Comparison of ENCODE assay signal across 8 mouse cellular contexts in genomic region chr2:158058534-158058933, GRCm38 (mm10). TPM values are rescaled to one million over a fixed set of nuclear protein-coding genes. Genes with fewer than 3 reads are reported as not detected.
A peak's percentile ranks its signal among the peaks of the same experiment; 100 is the strongest.
DNase-seq lines count a peak whose midpoint lies in the region; ATAC-seq and TF ChIP-seq lines count a peak whose summit lies in the region.
"Had no signal": no experiment of that assay in that cellular context is flagged by ENCODE, and none has a peak within 500 bp of the region (broad histone marks: within the 10 kb centered on the region; RNA-seq: fewer than 3 reads in every experiment).

No protein-coding gene starts in this region.

- H3K79me2 ChIP-seq in myocyte (ENCODE audit: control insufficient read depth, insufficient read depth): no peaks in the 10 kb centered on the region

- no peak for ATAC-seq in lung, embryonic 15.5 days (ENCODE audit: borderline replicate concordance, extremely low read depth, low FRiP score, low TSS enrichment)

- peak overlapping the region; percentile 37; the same call in 1 of the 2 replicates for H3K27ac ChIP-seq in lung, embryonic 15.5 days
- no peak overlapping the region for H3K27ac ChIP-seq in heart, embryonic 10.5 days
- H3K27ac ChIP-seq: limb, embryonic 12.5 days had no signal

- no peak overlapping the region for H3ac ChIP-seq in myocyte (ENCODE audit: control insufficient read depth, insufficient read length)

- H3K4me3 ChIP-seq in lung, embryonic 15.5 days: no peak overlapping the region
- H3K4me3 ChIP-seq in heart, embryonic 10.5 days: no peak overlapping the region
- no peak overlapping the region for H3K4me3 ChIP-seq in myocyte
- H3K4me3 ChIP-seq: limb, embryonic 12.5 days had no signal

- H3K9ac ChIP-seq in lung, embryonic 15.5 days: no peak overlapping the region
- H3K9ac ChIP-seq: limb, embryonic 12.5 days had no signal

- no peaks in the 10 kb centered on the region for H3K27me3 ChIP-seq in lung, embryonic 15.5 days
- no peaks in the 10 kb centered on the region for H3K27me3 ChIP-seq in heart, embryonic 10.5 days (ENCODE audit: insufficient read depth, poor library complexity, severe bottlenecking)
- H3K27me3 ChIP-seq in myocyte (ENCODE audit: control insufficient read depth, insufficient read depth, insufficient read length): no peaks in the 10 kb centered on the region
- H3K27me3 ChIP-seq: limb, embryonic 12.5 days had no signal

- H3K4me1 ChIP-seq in lung, embryonic 15.5 days: 0 out of 2 replicates have a peak, but pooled peaks cover 4% of the 10 kb centered on the region
- H3K4me1 ChIP-seq in heart, embryonic 10.5 days: no peaks in the 10 kb centered on the region; the same call in 1 of the 2 replicates
- H3K4me1 ChIP-seq: limb, embryonic 12.5 days had no signal

- H3K9me3 ChIP-seq in lung, embryonic 15.5 days: no peaks in the 10 kb centered on the region
- no peaks in the 10 kb centered on the region for H3K9me3 ChIP-seq in heart, embryonic 10.5 days
- H3K9me3 ChIP-seq: limb, embryonic 12.5 days had no signal

- H3K36me3 ChIP-seq in lung, embryonic 15.5 days: peaks cover 61% of the 10 kb centered on the region
- peaks cover 80% of the 10 kb centered on the region for H3K36me3 ChIP-seq in heart, embryonic 10.5 days
- H3K36me3 ChIP-seq in myocyte (ENCODE audit: control insufficient read depth, insufficient read depth): peaks cover 25% of the 10 kb centered on the region

- TF ChIP-seq POLR2A in myocyte (IDR thresholded peaks at IDR 0.05; ENCODE audit: insufficient read length, low read depth): no peak

- WGBS in lung, embryonic 15.5 days: 60% methylated on average over 10 of the region's 10 CpGs
- WGBS in heart, embryonic 10.5 days: 92% methylated on average over 10 of the region's 10 CpGs

- H3K4me2 ChIP-seq in lung, embryonic 15.5 days: no peak overlapping the region
- peak overlapping the region; percentile 57 for H3K4me2 ChIP-seq in myocyte (ENCODE audit: low read depth)
- H3K4me2 ChIP-seq: limb, embryonic 12.5 days had no signal

- DNase-seq in lung, postnatal 25 days (ENCODE audit: low spot score): no peak
- DNase-seq in cerebellum, postnatal 14 days: peak; percentile 90 to 98
- peak; percentile 58 for DNase-seq in heart, embryonic 10.5 days (ENCODE audit: low spot score)
- DNase-seq in spleen, postnatal 4 days (ENCODE audit: low spot score in 2 of 2): no peak
- DNase-seq in urinary bladder, postnatal 25 days (ENCODE audit: low spot score): no peak

TF ChIP-seq in myocyte, 11 proteins besides CTCF, POLR2A, EP300 and RAD21:
- TF ChIP-seq SRF (IDR thresholded peaks at IDR 0.05; ENCODE audit: control insufficient read depth, insufficient read length, low read depth): no peak
- TF ChIP-seq TCF3 (IDR thresholded peaks at IDR 0.05; ENCODE audit: insufficient read length, low read depth): no peak
- TF ChIP-seq TCF12 (IDR thresholded peaks at IDR 0.05; ENCODE audit: insufficient read depth, poor library complexity, severe bottlenecking): no peak
- TF ChIP-seq CEBPB (IDR thresholded peaks at IDR 0.05; ENCODE audit: insufficient read depth, poor library complexity, severe bottlenecking): no peak
- no peak for TF ChIP-seq MAX (IDR thresholded peaks at IDR 0.05; ENCODE audit: low read depth)
- no peak for TF ChIP-seq MYOG (IDR thresholded peaks at IDR 0.05; ENCODE audit: control insufficient read depth in 1 of 3, insufficient read depth in 1 of 3, insufficient read length in 2 of 3, low read depth in 2 of 3)
- no peak for TF ChIP-seq REST (IDR thresholded peaks at IDR 0.05; ENCODE audit: insufficient read depth, insufficient read length)
- TF ChIP-seq USF1 (IDR thresholded peaks at IDR 0.05; ENCODE audit: low read depth): no peak
- no peak for TF ChIP-seq E2F4 (IDR thresholded peaks at IDR 0.05; ENCODE audit: insufficient read depth)
- no peak for TF ChIP-seq MYOD1 (IDR thresholded peaks at IDR 0.05; ENCODE audit: control insufficient read depth in 1 of 3, insufficient read length in 2 of 3, low read depth in 2 of 3)
- no peak for TF ChIP-seq POLR2AphosphoS2 (IDR thresholded peaks at IDR 0.05; ENCODE audit: insufficient read length, low read depth)

RNA-seq across cellular contexts. Expression of gene Rprd1b, which starts 30.2 kb away (rescaled TPM):
- 43.8 and 45.6 TPM in 2 replicates for polyA plus RNA-seq in lung, embryonic 15.5 days (2015; fragmentation: Nextera tagmentation; extraction: Ambion mirVana)
- polyA plus RNA-seq in heart, embryonic 10.5 days (2016; fragmentation: Nextera tagmentation; extraction: Ambion mirVana): 36.9 and 42.1 TPM in 2 replicates
- polyA plus RNA-seq in myocyte (2012; fragmentation: generic; extraction: Trizol): 11.6 TPM

RNA-seq across cellular contexts. Expression of gene Tti1, which starts 30.3 kb away (rescaled TPM):
- polyA plus RNA-seq in lung, embryonic 15.5 days (2015; fragmentation: Nextera tagmentation; extraction: Ambion mirVana): 25.5 and 25.9 TPM in 2 replicates
- 30.5 and 35.1 TPM in 2 replicates for polyA plus RNA-seq in heart, embryonic 10.5 days (2016; fragmentation: Nextera tagmentation; extraction: Ambion mirVana)
- 11.3 TPM for polyA plus RNA-seq in myocyte (2012; fragmentation: generic; extraction: Trizol)

Comparison
In these comparisons a context has a peak if more than half of its experiments do, and no peak if none do; other contexts are left out.
1. DNase-seq: peak in cerebellum, postnatal 14 days (2 of 2) and heart, embryonic 10.5 days (single experiment); none in lung, postnatal 25 days (single experiment), spleen, postnatal 4 days (0 of 2) and urinary bladder, postnatal 25 days (single experiment).